Mouse (Mus musculus): ENCODE measurements around the gene Wdr53.
"Not testable (repeated sequence)": the region's sequence is repeated elsewhere in the genome, so short reads cannot be mapped to it uniquely, and the experiment has no call there.

Wdr53 gene

GRCm38 (mm10) chr16:32246952-32247370, at the start of gene Wdr53, which contains the start of gene Fbxo45:
Gene Wdr53 (plus strand): TSS chr16:32247227.
Gene Fbxo45 (minus strand): TSS chr16:32247158.
- DNase-seq (ENCODE audit: low spot score in 2 of 2) = peak; percentile 88 to 92

- peak; percentile 34 to 39 for DNase-seq (ENCODE audit: low spot score in 2 of 2)
Observed at GRCm38 (mm10) chr16:32200256-32201003, 46.6 kb upstream of the Wdr53 start.

- DNase-seq (ENCODE audit: low spot score in 2 of 2) = no peak
Observed at GRCm38 (mm10) chr16:32201004-32201325, 46.1 kb upstream of the Wdr53 start.

- peak; percentile 88 to 94 for DNase-seq (ENCODE audit: low spot score in 2 of 2)
Observed at GRCm38 (mm10) chr16:32202681-32203080, 44.3 kb upstream of the Wdr53 start.

GRCm38 (mm10) chr16:32204902-32205301, 42.1 kb upstream of the Wdr53 start:
- DNase-seq (ENCODE audit: low spot score in 2 of 2) = no peak

- DNase-seq (ENCODE audit: low spot score in 2 of 2) = no peak
Observed at GRCm38 (mm10) chr16:32214156-32214555, 32.9 kb upstream of the Wdr53 start.

- no peak for DNase-seq (ENCODE audit: low spot score in 2 of 2)
Observed at GRCm38 (mm10) chr16:32214804-32215576, 32.0 kb upstream of the Wdr53 start.

GRCm38 (mm10) chr16:32221803-32222202, 25.2 kb upstream of the Wdr53 start:
- no peak for DNase-seq (ENCODE audit: low spot score in 2 of 2)

- DNase-seq (ENCODE audit: low spot score in 2 of 2) = no peak
Observed at GRCm38 (mm10) chr16:32222399-32222798, 24.6 kb upstream of the Wdr53 start.

- DNase-seq (ENCODE audit: low spot score in 2 of 2) = not testable (repeated sequence)
Observed at GRCm38 (mm10) chr16:32232050-32232449, 15.0 kb upstream of the Wdr53 start.

GRCm38 (mm10) chr16:32237930-32238680, 8.9 kb upstream of the Wdr53 start:
- DNase-seq (ENCODE audit: low spot score in 2 of 2) = no peak

GRCm38 (mm10) chr16:32239428-32240312, 7.4 kb upstream of the Wdr53 start:
- DNase-seq (ENCODE audit: low spot score in 2 of 2) = no peak

- DNase-seq (ENCODE audit: low spot score in 2 of 2) = no peak
Observed at GRCm38 (mm10) chr16:32243901-32244300, 3.1 kb upstream of the Wdr53 start.

- DNase-seq (ENCODE audit: low spot score in 2 of 2) = peak; percentile 25 to 27
Observed at GRCm38 (mm10) chr16:32246351-32246791, 656 bp upstream of the Wdr53 start.

- peak; percentile 20 to 42 for DNase-seq (ENCODE audit: low spot score in 2 of 2)
Observed at GRCm38 (mm10) chr16:32264225-32264624, 17.2 kb downstream of the Wdr53 start.

GRCm38 (mm10) chr16:32271291-32271690, 24.3 kb downstream of the Wdr53 start, which contains the start of gene Smco1:
Gene Smco1 (plus strand): TSS chr16:32271468.
- no peak for DNase-seq (ENCODE audit: low spot score in 2 of 2)

- peak; percentile 9 to 31 for DNase-seq (ENCODE audit: low spot score in 2 of 2)
Observed at GRCm38 (mm10) chr16:32273338-32273737, 26.3 kb downstream of the Wdr53 start.

GRCm38 (mm10) chr16:32275041-32275440, 28.0 kb downstream of the Wdr53 start:
- DNase-seq (ENCODE audit: low spot score in 2 of 2) = no peak

- DNase-seq (ENCODE audit: low spot score in 2 of 2) = no peak
Observed at GRCm38 (mm10) chr16:32275830-32276229, 28.8 kb downstream of the Wdr53 start.

GRCm38 (mm10) chr16:32277308-32278256, 30.6 kb downstream of the Wdr53 start, which contains the start of gene Rnf168:
Gene Rnf168 (plus strand): TSS chr16:32277459.
- peak; percentile 69 to 70 for DNase-seq (ENCODE audit: low spot score in 2 of 2)

Data from natural killer cell, adult 2 months (primary cell).